Mouse (Mus musculus) heart, postnatal 0 days (tissue): ENCODE data around the gene Fam20a.

Experiments
- CTCF ChIP-seq: IDR thresholded peaks from 2 replicates; pipeline ENCODE4 v1.5.1; 2016; ENCODE audit warnings: antibody characterized with exemption, control low read depth, low read depth
- EP300 ChIP-seq: IDR thresholded peaks from 2 replicates; pipeline ENCODE4 v1.6.1; 2016; ENCODE audit warnings: antibody characterized with exemption, low read depth

DNA sequence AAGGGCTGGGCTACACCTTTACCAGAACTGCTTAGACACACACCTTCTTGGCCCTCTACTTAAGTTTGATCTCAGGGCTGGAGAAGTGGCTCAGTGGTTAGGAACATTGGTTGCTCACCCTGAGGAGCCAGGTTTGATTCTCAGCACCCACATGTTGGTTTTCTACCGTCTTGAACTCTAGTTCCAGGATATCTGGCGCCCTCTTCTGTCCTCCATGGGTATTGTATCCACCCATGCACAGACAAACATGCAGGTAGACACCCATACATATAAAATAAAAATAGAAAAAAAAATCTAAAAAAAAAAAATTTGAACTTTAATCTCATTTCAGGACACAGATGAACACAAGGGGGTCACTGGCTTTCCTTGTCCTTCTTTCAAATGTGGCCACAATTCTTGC is 22.3 kb downstream of the Fam20a start:
- TF ChIP-seq CTCF (no peak), EP300 (no peak)
